Mouse (Mus musculus) heart, adult 8-10 months (tissue): ENCODE data around the gene H2-D1. TPM values are rescaled to one million over a fixed set of nuclear protein-coding genes. Genes with fewer than 3 reads are reported as not detected.
A peak's percentile ranks its signal among the peaks of the same experiment; 100 is the strongest.
"Not testable (repeated sequence)": the region's sequence is repeated elsewhere in the genome, so short reads cannot be mapped to it uniquely, and the experiment has no call there.

Experiments used
- DNase-seq: peaks from one replicate; pipeline ENCODE4 v3.0.0; 2022; ENCODE audit warnings: low spot score
- total RNA-seq, 4 experiments: library from RNA; stranded (reverse); gene quantifications; 2 replicates each; pipeline ENCODE4 v1.2.4; 2022

Gene H2-D1
- 100 to 1,000 TPM; 108 to 169 (median 117) TPM for total RNA-seq

GRCm38 (mm10) chr17:35262664-35263522 lies at the start of gene H2-D1:
H2-D1 (plus strand) TSS chr17:35262730.
- DNase-seq: peak; percentile 100

DNA sequence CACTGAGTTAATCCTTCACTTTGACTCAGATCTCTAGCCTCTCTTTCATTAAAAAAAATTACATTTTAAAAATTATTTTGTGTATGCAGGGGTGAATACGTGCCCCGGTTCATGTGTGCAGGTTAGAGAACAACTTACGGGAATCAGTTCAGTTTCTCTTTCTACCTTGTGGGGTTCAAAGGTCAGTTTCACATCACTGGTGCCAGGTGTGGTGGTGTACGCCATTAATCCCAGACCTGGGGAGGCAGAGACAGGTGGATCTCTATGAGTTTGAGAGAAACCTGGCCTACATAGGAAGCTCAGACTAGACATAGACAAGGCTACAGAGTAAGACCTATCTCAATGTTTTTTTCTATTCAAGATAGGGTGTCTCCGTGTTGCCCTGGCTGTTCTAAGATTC lies 49.5 kb upstream of the H2-D1 start:
- no peak for DNase-seq

- peak; percentile 83 for DNase-seq
Observed at GRCm38 (mm10) chr17:35218516-35219193, 43.9 kb upstream of the H2-D1 start.

DNA sequence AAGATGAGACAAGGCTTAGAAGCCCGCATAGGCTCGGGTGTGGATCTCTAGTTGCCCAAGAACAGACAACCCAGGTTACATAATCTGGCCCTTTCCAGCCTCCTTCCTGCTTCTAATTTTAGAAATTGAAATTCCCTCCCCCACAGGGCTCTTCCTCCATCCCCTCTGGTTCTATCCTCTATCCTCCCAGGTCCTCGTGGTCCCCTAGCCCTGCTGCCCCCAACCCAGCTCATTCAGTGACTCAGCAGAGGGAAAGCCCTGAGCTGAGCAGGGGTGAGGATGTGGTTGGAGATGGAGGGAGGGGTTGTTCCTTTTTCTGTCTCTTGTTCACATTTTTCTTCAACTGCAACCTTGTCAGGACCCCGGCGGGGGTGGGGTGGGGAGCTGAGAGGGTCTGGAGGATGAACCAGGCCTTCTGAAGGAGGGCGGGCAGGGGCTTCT lies 42.9 kb upstream of the H2-D1 start:
- no peak for DNase-seq

GRCm38 (mm10) chr17:35220156-35220952 lies 42.2 kb upstream of the H2-D1 start, which contains the start of gene Gm16181:
Gm16181 (plus strand) TSS chr17:35220834.
- DNase-seq: no peak

GRCm38 (mm10) chr17:35222299-35222698 lies 40.2 kb upstream of the H2-D1 start:
- DNase-seq: no peak

- no peak for DNase-seq
Observed at GRCm38 (mm10) chr17:35224641-35225040, 37.9 kb upstream of the H2-D1 start.

- DNase-seq: no peak
Observed at GRCm38 (mm10) chr17:35225456-35225855, 37.1 kb upstream of the H2-D1 start.

DNA sequence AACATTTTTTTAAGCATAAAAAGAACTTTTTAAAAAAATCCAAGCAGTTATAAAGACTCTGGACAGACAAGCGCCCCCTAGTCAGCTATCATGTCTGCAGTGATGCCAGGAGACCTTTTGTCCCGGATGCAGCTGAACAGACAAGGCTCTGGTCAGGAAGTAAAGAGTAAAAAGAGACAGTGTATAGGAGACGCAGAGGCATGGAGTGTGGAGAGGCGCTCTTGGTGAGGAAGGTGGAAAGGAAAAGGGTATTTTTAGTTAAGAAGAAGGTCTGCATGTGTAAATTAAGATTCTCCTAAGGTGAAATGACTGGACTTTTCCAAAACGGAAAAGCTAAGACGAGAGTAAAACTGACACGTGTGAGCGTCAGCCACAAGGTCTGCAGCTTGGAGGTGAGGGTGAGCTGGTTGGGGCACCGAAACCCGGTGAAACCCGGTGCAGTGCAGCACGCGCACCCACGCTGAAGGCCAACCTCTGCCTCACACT lies 35.9 kb upstream of the H2-D1 start:
- DNase-seq: no peak

DNA sequence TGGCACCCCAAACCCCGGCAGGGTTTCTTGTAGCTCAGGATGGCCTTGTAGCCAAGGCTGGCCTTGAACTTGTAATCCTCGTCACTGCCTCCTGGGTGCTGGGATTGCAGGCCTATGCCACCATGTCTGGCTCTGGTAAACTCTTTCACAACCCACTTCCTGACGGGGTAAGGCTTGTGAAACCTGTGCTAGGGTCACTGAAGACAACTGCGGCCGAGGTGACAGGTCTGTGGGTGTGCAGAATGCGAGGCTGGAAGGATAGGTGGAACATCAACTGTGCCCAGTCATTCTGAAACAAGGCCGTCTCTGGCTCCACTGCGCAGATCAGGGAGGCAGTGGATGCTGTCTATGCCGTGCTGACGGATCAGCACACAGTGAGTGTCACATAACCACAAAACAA lies 31.5 kb upstream of the H2-D1 start:
- DNase-seq: no peak

DNA sequence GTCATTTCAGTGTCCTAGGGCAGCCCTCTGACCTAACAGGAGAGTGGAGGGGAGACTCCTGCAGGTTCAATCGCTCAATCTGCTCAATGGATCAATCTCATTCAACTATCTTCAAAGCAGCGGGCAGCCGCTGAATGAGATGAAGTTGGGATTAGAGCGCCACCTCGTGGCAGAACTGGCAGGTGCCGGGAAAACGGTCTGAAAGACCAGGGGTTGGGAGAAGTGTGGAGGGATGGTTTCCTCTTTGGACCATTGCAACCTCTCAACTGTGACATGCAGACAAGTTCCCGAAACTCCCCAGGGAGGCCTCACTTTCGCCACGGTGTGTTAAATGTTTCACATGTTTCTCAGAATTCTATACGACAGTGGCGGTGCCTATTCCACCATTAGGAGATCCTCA lies 30.5 kb upstream of the H2-D1 start:
- DNase-seq: peak; percentile 88

GRCm38 (mm10) chr17:35232659-35233058 lies 29.9 kb upstream of the H2-D1 start:
- DNase-seq: no peak

GRCm38 (mm10) chr17:35233114-35233980 lies 29.2 kb upstream of the H2-D1 start, which contains the start of gene Atp6v1g2:
Atp6v1g2 (plus strand) TSS chr17:35233660.
- no peak for DNase-seq

- not testable (repeated sequence) for DNase-seq
Observed at GRCm38 (mm10) chr17:35234090-35234489, 28.4 kb upstream of the H2-D1 start.

DNA sequence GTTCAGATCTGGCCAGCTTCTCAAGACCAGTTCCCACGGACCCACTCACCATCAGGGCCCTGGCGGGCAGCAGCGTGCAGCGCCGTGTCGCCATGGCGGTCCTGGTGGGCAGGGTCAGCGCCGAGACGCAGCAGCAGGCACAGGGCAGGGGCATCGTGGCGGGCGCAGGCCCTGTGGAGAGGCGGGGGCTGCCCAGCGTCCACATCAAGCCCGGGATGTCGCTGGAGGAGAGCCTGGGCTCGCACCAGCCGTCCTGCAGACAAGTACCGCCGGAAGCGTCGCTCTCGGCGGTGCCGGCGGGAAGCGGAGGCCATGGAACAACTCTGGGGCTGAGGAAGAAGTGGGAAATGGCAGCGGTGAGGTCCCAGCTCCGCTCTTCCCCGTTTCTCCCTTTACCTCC lies 27.6 kb upstream of the H2-D1 start:
- DNase-seq: no peak

DNA sequence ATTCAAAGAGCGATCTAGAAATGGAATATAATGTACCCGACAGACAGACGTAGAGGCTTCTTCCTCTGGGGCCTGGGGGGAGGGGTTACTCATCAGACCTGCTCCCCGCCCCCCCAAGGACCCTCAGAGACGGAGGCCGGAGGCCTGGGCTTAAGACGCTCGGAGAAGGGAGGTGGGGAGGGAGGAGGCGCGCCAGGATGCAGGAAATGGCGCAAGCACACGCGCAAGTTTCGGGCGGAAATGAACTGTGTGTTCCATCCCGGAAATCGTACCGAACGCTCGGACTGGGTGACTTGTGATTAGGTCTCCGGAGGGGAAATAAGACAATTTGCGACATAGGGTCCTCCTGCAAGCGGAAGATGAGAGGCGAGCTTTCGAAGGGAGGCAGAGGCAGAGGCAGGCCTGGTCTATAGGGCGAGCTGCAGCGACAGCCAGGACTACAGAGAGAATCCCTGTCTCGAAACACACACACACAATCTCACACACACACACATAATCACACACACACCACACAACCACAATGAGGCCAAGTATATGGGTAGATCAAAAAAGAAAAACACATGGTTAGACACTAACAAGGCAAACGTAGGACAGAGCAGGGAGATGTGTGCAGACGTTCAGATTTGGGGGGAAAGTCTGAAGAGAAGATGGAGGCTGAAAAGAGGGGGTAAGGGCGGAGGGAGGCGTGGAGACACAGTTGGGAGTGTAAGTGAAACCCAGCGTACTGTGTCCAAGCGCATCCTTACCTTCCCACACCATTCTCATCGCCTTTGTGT lies 26.7 kb upstream of the H2-D1 start, which contains the start of gene Nfkbil1:
TSS of gene Nfkbil1 (minus strand) at position 179 of the 776 bp plus-strand sequence.
- DNase-seq: peak; percentile 95

GRCm38 (mm10) chr17:35236390-35236746 lies 26.2 kb upstream of the H2-D1 start:
- peak; percentile 97 for DNase-seq

GRCm38 (mm10) chr17:35236996-35237395 lies 25.5 kb upstream of the H2-D1 start:
- no peak for DNase-seq

GRCm38 (mm10) chr17:35237504-35237903 lies 25.0 kb upstream of the H2-D1 start:
- DNase-seq: no peak

- DNase-seq: no peak
Observed at GRCm38 (mm10) chr17:35239700-35240099, 22.8 kb upstream of the H2-D1 start.
